Mouse (Mus musculus): Measurements from ENCODE around the gene Cenph.
"Not testable (repeated sequence)": the region's sequence is repeated elsewhere in the genome, so short reads cannot be mapped to it uniquely, and the experiment has no call there.

DNA sequence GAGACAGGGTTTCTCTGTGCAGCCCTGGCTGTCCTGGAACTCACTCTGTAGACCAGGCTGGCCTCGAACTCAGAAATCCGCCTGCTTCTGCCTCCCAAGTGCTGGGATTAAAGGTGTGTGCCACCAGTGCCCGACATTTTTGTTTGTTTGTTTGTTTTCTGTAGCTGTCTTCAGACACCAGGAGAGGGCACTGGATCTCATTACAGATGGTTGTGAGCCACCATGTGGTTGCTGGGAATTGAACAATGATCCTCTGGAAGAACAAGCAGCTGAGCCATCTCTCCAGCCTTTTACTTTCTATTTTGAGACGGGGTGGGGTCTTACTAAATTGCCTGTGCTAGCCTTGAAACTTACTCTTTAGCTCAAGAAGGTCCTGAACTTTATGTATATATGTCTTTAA lies 47.2 kb downstream of the Cenph start:
- TF ChIP-seq GATA1, TAL1 (IDR thresholded peaks at IDR 0.05; ENCODE audit: low read length): not testable (repeated sequence)
